Mouse (Mus musculus): ENCODE data around the gene Myo15b. TPM values are rescaled to one million over a fixed set of nuclear protein-coding genes. Genes with fewer than 3 reads are reported as not detected.

The Myo15b gene
- polyA plus RNA-seq, 1 experiment, result 1,655 TPM

- WGBS, result 87% methylated on average over 7 of the region's 7 CpGs
Observed at GRCm38 (mm10) chr11:115941980-115942379, 83.8 kb downstream of the Myo15b start.

More at GRCm38 (mm10) chr11:115941980-115942379, 83.8 kb downstream of the Myo15b start:
- H3K27me3 ChIP-seq (ENCODE audit: control insufficient read depth, insufficient read depth, low read length), result no peaks in the 10 kb centered on the region
- no peak for TF ChIP-seq POLR2A (IDR thresholded peaks at IDR 0.05; ENCODE audit: low read depth, low read length)
- no peak for TF ChIP-seq CTCF (IDR thresholded peaks at IDR 0.05; ENCODE audit: extremely low read depth, insufficient read length, insufficient replicate concordance, low read depth, low read length)
- no peaks in the 10 kb centered on the region for H3K4me1 ChIP-seq (ENCODE audit: control insufficient read depth, insufficient read depth, insufficient read length, low read length)
- H3K4me3 ChIP-seq (ENCODE audit: low read depth, low read length), result no peak overlapping the region
- peaks cover 48% of the 10 kb centered on the region for H3K36me3 ChIP-seq (ENCODE audit: control insufficient read depth, insufficient read depth, low read length)
- no peak overlapping the region for H3K27ac ChIP-seq (ENCODE audit: insufficient read depth, low read depth, low read length)

Other genes starting within 250 kb of the Myo15b start
- 49.4 and 108 TPM in 2 replicates for gene Mif4gd, start 245.4 kb upstream of the Myo15b start, polyA plus RNA-seq (2012; rRNA removed)
- gene Slc25a19, start 230.1 kb upstream of the Myo15b start, polyA plus RNA-seq (2012; rRNA removed), result 11.3 and 19.6 TPM in 2 replicates
- gene Grb2, start 149.8 kb upstream of the Myo15b start, polyA plus RNA-seq (2012; rRNA removed), result 13.0 and 34.8 TPM in 2 replicates
- gene Tmem94, start 93.0 kb upstream of the Myo15b start, polyA plus RNA-seq (2012; rRNA removed), result 48.2 and 132 TPM in 2 replicates
- 26.1 and 52.6 TPM in 2 replicates for gene Caskin2, start 44.8 kb upstream of the Myo15b start, polyA plus RNA-seq (2012; rRNA removed)
- gene Tsen54, start 43.7 kb upstream of the Myo15b start, polyA plus RNA-seq (2012; rRNA removed), result 24.3 and 40.8 TPM in 2 replicates
- 140 and 268 TPM in 2 replicates for gene Llgl2, start 34.4 kb upstream of the Myo15b start, polyA plus RNA-seq (2012; rRNA removed)
- 0.72 and 2.2 TPM in 2 replicates for gene Smim5, start 41.6 kb downstream of the Myo15b start, polyA plus RNA-seq (2012; rRNA removed)
- 8.8 and 9.7 TPM in 2 replicates for gene Smim6, start 53.6 kb downstream of the Myo15b start, polyA plus RNA-seq (2012; rRNA removed)
- 15.2 and 27.1 TPM in 2 replicates for gene Sap30bp, start 74.9 kb downstream of the Myo15b start, polyA plus RNA-seq (2012; rRNA removed)
- 5.8 and 9.2 TPM in 2 replicates for gene Recql5, start 75.1 kb downstream of the Myo15b start, polyA plus RNA-seq (2012; rRNA removed)
- gene Itgb4, start 116.3 kb downstream of the Myo15b start, polyA plus RNA-seq (2012; rRNA removed), result 53.2 and 133 TPM in 2 replicates
- gene Galk1, start 154.3 kb downstream of the Myo15b start, polyA plus RNA-seq (2012; rRNA removed), result 39.5 and 53.3 TPM in 2 replicates
- 48.6 and 118 TPM in 2 replicates for gene H3f3b, start 169.6 kb downstream of the Myo15b start, polyA plus RNA-seq (2012; rRNA removed)
- gene Unk, start 171.9 kb downstream of the Myo15b start, polyA plus RNA-seq (2012; rRNA removed), result 10.4 and 21.5 TPM in 2 replicates
- gene Unc13d, start 219.6 kb downstream of the Myo15b start, polyA plus RNA-seq (2012; rRNA removed), result 5.8 and 7.1 TPM in 2 replicates
- 139 and 334 TPM in 2 replicates for gene Wbp2, start 228.6 kb downstream of the Myo15b start, polyA plus RNA-seq (2012; rRNA removed)